Mouse (Mus musculus) brain, embryonic 14.5 days (tissue): ENCODE data around the gene Angel1.

Experiments
- CTCF ChIP-seq: fragments of 200-500 bp; IDR thresholded peaks from 2 replicates; pipeline ENCODE4 v1.5.1; 2012; ENCODE audit warnings: inconsistent platforms, mild to moderate bottlenecking, moderate library complexity, borderline replicate concordance; ENCODE audit not compliant: insufficient read depth, insufficient read length; ENCODE audit errors: extremely low read depth
- POLR2A ChIP-seq: fragments of 200-500 bp; IDR thresholded peaks from 2 replicates; pipeline ENCODE4 v1.6.1; 2012; ENCODE audit warnings: mild to moderate bottlenecking, inconsistent platforms, borderline replicate concordance; ENCODE audit not compliant: poor library complexity, insufficient read depth, insufficient read length, severe bottlenecking; ENCODE audit errors: extremely low read depth

DNA sequence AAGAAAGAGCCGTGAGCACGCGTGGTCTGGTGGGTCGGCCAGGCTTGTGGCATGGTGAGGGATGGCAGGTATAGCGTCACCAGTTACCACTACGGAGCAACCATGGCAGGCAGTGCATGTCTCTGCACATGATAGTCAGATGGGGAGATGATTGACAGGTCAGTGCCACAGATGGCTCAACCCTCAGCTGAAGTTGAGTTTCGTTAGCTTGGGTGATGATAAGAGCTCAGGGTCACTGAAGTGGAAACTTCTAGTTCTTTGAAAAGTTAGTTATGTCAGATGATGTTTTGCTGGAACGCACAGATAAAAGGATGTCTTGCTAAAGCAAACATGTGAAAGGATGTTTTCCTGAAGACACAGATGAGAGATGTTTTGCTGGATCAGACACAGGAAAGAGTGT is 40.2 kb upstream of the Angel1 start:
- TF ChIP-seq CTCF = no peak
- no peak for TF ChIP-seq POLR2A
